Mouse (Mus musculus) liver, embryonic 16.5 days (tissue): ENCODE results near the gene Bcl2l13. TPM values are rescaled to one million over a fixed set of nuclear protein-coding genes. Genes with fewer than 3 reads are reported as not detected.

Experiments used
- ATAC-seq: fragments of 200-750 bp; cut with Nextera tagmentation; 2 replicates; pipeline ENCODE4 v1.8.0; 2017; ENCODE audit warnings: low read depth, mild to moderate bottlenecking, moderate number of reproducible peaks, moderate library complexity
- H3K27ac ChIP-seq: fragments of 300-500 bp; sonication (generic); 2 replicates; pipeline ENCODE4 v1.5.1; 2014; ENCODE audit warnings: mild to moderate bottlenecking, low read length
- H3K27me3 ChIP-seq: fragments of 300-500 bp; sonication (generic); 2 replicates; pipeline ENCODE4 v1.6.1; 2014; ENCODE audit warnings: low read depth, low read length, mixed read lengths; ENCODE audit not compliant: control insufficient read depth, insufficient read depth
- H3K36me3 ChIP-seq: fragments of 300-500 bp; sonication (generic); 2 replicates; pipeline ENCODE4 v1.6.1; 2014; ENCODE audit warnings: mild to moderate bottlenecking; ENCODE audit not compliant: control insufficient read depth, insufficient read depth
- H3K4me1 ChIP-seq: fragments of 300-500 bp; sonication (generic); 2 replicates; pipeline ENCODE4 v1.6.1; 2014; ENCODE audit warnings: low read depth, low read length, mixed read lengths; ENCODE audit not compliant: control insufficient read depth
- H3K4me2 ChIP-seq: fragments of 300-500 bp; sonication (generic); 2 replicates; pipeline ENCODE4 v1.6.1; 2014; ENCODE audit warnings: low read depth, low read length, mixed read lengths
- H3K4me3 ChIP-seq: fragments of 300-500 bp; sonication (generic); 2 replicates; pipeline ENCODE4 v1.5.1; 2014; ENCODE audit warnings: low read depth, mild to moderate bottlenecking, low read length
- H3K9ac ChIP-seq: fragments of 300-500 bp; sonication (generic); 2 replicates; pipeline ENCODE4 v1.6.1; 2014; ENCODE audit warnings: low read depth, low read length
- H3K9me3 ChIP-seq: fragments of 300-500 bp; sonication (generic); replicated peaks from 2 replicates; pipeline ENCODE4 v1.6.1; 2016; ENCODE audit warnings: low read length; ENCODE audit not compliant: control insufficient read depth
- WGBS: fragments of 180-500 bp; shearing (Covaris S2); extraction: QIAGEN DNeasy Blood & Tissue Kit; methylation state at CpG from one replicate; pipeline ENCODE4 v1.1.7; 2014; ENCODE audit not compliant: insufficient replicate concordance; 5-methylcytosine and 5-hydroxymethylcytosine counted together
- microRNA-seq: library from miRNA; unstranded; fragments of <30 nt; microRNA quantifications from one replicate; pipeline ENCODE4, GENCODE M21; 2016
- polyA plus RNA-seq: library from polyadenylated mRNA; unstranded; fragments of >200 nt; fragmentation: Nextera tagmentation; extraction: Ambion mirVana; gene quantifications from 2 replicates; pipeline ENCODE4 v1.2.1, GENCODE M21; 2015

Bcl2l13 gene
- polyA plus RNA-seq, 1 experiment from 2014 or later: 34.7 TPM

DNA sequence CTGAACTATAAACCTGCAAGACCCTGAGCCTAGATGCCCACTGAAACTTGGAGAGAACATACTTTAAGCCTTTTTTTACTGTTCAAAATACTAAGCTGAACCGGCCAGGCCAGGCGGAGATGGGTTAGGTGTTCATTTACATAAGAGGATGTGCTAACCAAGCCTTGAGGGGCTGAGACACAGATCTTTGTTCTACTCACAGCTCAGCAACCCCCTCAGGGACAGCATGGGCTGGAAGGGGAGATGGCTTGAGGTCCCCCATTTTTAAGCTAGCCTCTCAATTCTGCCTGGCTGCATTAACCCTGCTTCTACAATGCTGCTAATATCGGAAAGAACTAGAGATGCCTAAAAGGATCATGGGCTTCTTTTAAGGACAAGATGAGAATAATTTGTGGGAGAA, 103.8 kb downstream of the Bcl2l13 start:
- Histone ChIP-seq H3K27ac (no peak overlapping the region), H3K4me1 (no peaks in the 10 kb centered on the region; the same call in none of the 2 replicates), H3K9ac (no peak overlapping the region), H3K9me3 (no peaks in the 10 kb centered on the region), H3K36me3 (no peaks in the 10 kb centered on the region), H3K4me3 (no peak overlapping the region), H3K4me2 (no peak overlapping the region), H3K27me3 (no peaks in the 10 kb centered on the region)
- no peak for ATAC-seq
- WGBS: 86% methylated on average over 3 of the region's 3 CpGs

DNA sequence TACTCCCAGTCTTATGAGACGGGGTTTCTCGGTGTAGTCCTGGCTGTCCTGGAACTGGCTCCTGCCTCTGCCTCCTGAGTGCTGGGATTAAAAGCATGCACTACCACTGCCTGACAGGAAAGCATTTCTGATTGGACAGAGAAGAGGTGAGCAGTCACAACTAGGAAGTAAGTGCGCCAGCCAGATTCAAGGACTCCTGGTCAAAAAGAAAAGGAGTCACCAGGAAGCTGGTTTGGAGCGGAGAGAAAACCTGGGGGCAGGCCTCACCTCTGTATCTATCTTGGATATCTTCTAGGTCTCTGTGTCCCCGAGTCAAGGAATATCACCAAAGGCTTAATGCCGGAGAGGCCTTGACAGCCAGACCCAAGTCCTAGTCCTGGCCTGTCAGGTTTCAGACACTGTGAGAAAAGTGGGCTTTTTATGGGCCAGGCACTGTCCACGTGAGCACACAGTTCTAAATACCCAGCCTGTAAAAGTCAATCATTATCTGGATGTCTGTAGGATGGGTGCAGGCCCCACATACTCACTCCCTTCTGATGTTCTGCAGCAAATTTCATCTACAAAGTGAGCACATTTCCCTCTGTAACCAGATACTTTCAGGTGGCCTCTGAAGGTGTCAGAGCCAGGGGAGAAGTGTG, 104.6 kb downstream of the Bcl2l13 start:
- no peak overlapping the region for H3K27ac ChIP-seq
- H3K9ac ChIP-seq: no peak overlapping the region
- H3K4me1 ChIP-seq: no peaks in the 10 kb centered on the region; the same call in none of the 2 replicates
- no peak overlapping the region for H3K4me3 ChIP-seq
- no peak for ATAC-seq
- H3K36me3 ChIP-seq: no peaks in the 10 kb centered on the region
- H3K27me3 ChIP-seq: no peaks in the 10 kb centered on the region
- 79% methylated on average over 7 of the region's 7 CpGs for WGBS
- no peak overlapping the region for H3K4me2 ChIP-seq
- no peaks in the 10 kb centered on the region for H3K9me3 ChIP-seq

DNA sequence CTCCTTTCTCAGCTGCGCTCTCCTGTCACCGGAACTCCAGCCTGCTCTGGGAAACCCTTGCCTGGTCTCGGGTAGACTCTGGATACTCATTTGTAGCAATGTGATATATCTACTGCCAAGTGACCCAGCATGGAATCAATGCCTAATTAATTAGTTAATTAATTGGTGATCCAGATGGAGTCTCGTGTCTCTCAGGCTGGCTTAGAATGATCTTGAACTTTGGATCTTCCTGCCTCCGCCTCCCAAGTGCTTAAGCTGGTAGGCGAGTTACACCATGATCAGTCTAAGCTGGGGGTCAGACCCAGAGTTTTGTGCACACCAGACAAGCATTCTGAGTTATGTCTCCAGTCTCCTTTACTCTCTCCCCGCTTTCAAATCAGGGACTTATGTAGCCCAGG, 105.1 kb downstream of the Bcl2l13 start:
- Histone ChIP-seq H3K4me2 (no peak overlapping the region), H3K27me3 (no peaks in the 10 kb centered on the region), H3K4me3 (no peak overlapping the region), H3K4me1 (no peaks in the 10 kb centered on the region; the same call in none of the 2 replicates), H3K9me3 (no peaks in the 10 kb centered on the region), H3K27ac (no peak overlapping the region), H3K36me3 (0 out of 2 replicates have a peak, but pooled peaks cover under 1% of the 10 kb centered on the region), H3K9ac (no peak overlapping the region)
- no peak for ATAC-seq
- WGBS: 86% methylated on average over 7 of the region's 7 CpGs

DNA sequence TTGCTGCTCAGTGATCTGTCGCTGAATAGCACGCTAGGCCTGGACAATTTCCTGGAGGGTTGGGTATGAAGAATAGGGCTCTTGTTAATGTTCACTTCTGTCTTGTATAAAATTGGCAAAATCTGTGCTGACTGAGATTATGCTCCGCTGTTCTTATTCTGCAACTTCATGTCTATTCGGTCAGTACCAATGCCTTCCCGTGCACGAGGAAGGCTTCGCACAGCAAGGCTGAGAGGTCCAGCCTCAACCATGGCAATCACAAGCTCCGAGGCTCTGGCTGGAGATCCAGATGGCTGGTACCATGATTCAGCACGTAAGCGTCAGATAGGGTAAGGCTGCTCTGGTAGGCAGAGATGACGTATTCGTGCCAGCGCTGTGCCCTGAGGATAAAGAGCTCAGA, 105.6 kb downstream of the Bcl2l13 start:
- Histone ChIP-seq H3K4me3 (no peak overlapping the region), H3K4me2 (no peak overlapping the region), H3K36me3 (0 out of 2 replicates have a peak, but pooled peaks cover 3% of the 10 kb centered on the region), H3K9ac (no peak overlapping the region), H3K9me3 (no peaks in the 10 kb centered on the region), H3K27ac (no peak overlapping the region), H3K27me3 (no peaks in the 10 kb centered on the region), H3K4me1 (no peaks in the 10 kb centered on the region; the same call in none of the 2 replicates)
- 87% methylated on average over 13 of the region's 13 CpGs for WGBS
- ATAC-seq: no peak

Small RNA genes lying within 50 kb of the gene (microRNA-seq; reads per million reads assigned to microRNA genes)
- gene Gm25193: not detected

Other genes starting within 250 kb of the Bcl2l13 start
- gene Cecr2, start 169.8 kb upstream of the Bcl2l13 start, polyA plus RNA-seq: 4.9 and 6.0 TPM in 2 replicates
- 0.11 and 0.17 TPM in 2 replicates for gene Slc25a18, start 62.6 kb upstream of the Bcl2l13 start, polyA plus RNA-seq
- gene Atp6v1e1, start 13.4 kb upstream of the Bcl2l13 start, polyA plus RNA-seq: 171 and 172 TPM in 2 replicates
- 20.2 and 21.5 TPM in 2 replicates for gene Bid, start 80.6 kb downstream of the Bcl2l13 start, polyA plus RNA-seq